Mouse (Mus musculus) bone marrow macrophage, adult 2 months (primary cell): ENCODE measurements around the gene Muc20. TPM values are rescaled to one million over a fixed set of nuclear protein-coding genes. Genes with fewer than 3 reads are reported as not detected.

ENCODE experiments used
- H3K27ac ChIP-seq: 2 replicates; pipeline ENCODE4 v1.5.1; 2012; ENCODE audit warnings: low read depth, low read length; ENCODE audit not compliant: insufficient read depth
- H3K4me1 ChIP-seq: 2 replicates; pipeline ENCODE4 v1.6.1; 2012; ENCODE audit warnings: low read length; ENCODE audit not compliant: control insufficient read depth, insufficient read depth
- H3K4me3 ChIP-seq: 2 replicates; pipeline ENCODE4 v1.5.1; 2012; ENCODE audit warnings: mild to moderate bottlenecking, low read length, moderate library complexity; ENCODE audit not compliant: insufficient read depth
- CTCF ChIP-seq: IDR thresholded peaks from 2 replicates; pipeline ENCODE4 v1.5.1; 2012; ENCODE audit warnings: low read depth, mild to moderate bottlenecking, low read length, moderate library complexity
- POLR2A ChIP-seq: IDR thresholded peaks from 2 replicates; pipeline ENCODE4 v1.6.1; 2012; ENCODE audit warnings: mild to moderate bottlenecking, low read depth, low read length, borderline replicate concordance
- polyA plus RNA-seq: library from polyadenylated mRNA; stranded (reverse); fragments of >200 nt; gene quantifications from 2 replicates; pipeline ENCODE4 v1.2.4, GENCODE M21; 2012; ENCODE audit not compliant: missing spikeins, insufficient read depth, insufficient read length

Muc20 gene
- polyA plus RNA-seq, 1 experiment: not detected

DNA sequence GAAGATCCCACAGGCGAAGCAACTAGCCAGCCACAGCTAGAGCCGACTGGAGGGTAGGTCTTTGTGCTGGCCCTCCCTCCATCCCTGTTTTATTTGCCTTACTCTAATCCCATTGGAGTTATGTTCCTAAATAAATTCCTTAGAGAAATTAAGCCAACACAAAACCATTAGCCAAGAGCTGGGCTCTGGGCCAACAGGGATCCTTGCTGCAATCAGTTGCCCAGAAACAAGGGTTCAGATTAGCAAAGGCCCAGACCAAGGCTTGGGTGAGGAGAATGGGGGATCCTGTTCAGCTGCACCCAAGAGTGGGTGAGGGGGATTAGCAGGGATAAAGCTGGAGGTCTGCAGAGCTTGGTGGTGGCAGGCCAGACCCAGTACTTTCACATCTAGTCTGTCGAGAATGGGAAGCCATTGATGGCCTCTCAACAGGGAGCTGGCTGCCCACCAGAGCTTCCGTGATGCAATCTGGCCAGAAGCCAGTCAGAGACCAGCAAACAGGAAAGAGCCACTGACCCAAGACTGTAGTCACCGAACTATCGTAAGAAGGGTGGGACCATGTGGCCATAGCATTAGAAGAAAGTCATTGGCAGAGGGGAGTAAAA lies 6.1 kb upstream of the Muc20 start:
- Histone ChIP-seq H3K27ac (no peak overlapping the region), H3K4me1 (peaks cover 22% of the 10 kb centered on the region), H3K4me3 (no peak overlapping the region)
- no peak for TF ChIP-seq CTCF

GRCm38 (mm10) chr16:32796676-32797425 lies 384 bp downstream of the Muc20 start:
- peaks cover 4% of the 10 kb centered on the region; the same call in 1 of the 2 replicates for H3K4me1 ChIP-seq
- H3K27ac ChIP-seq: no peak overlapping the region
- no peak for TF ChIP-seq POLR2A
- TF ChIP-seq CTCF: no peak
- no peak overlapping the region for H3K4me3 ChIP-seq

- H3K4me3 ChIP-seq: no peak overlapping the region
- H3K4me1 ChIP-seq: peaks cover 4% of the 10 kb centered on the region; the same call in 1 of the 2 replicates
- TF ChIP-seq POLR2A (no peak), CTCF (no peak)
- no peak overlapping the region for H3K27ac ChIP-seq
Measured at GRCm38 (mm10) chr16:32795177-32795576, 2.1 kb downstream of the Muc20 start.

GRCm38 (mm10) chr16:32790056-32790455 lies 7.2 kb downstream of the Muc20 start:
- Histone ChIP-seq H3K4me3 (no peak overlapping the region), H3K27ac (no peak overlapping the region), H3K4me1 (no peaks in the 10 kb centered on the region)
- no peak for TF ChIP-seq CTCF
- TF ChIP-seq POLR2A: no peak

GRCm38 (mm10) chr16:32784840-32785239 lies 12.4 kb downstream of the Muc20 start:
- Histone ChIP-seq H3K27ac (no peak overlapping the region), H3K4me1 (no peaks in the 10 kb centered on the region), H3K4me3 (no peak overlapping the region)
- no peak for TF ChIP-seq POLR2A
- TF ChIP-seq CTCF: no peak

DNA sequence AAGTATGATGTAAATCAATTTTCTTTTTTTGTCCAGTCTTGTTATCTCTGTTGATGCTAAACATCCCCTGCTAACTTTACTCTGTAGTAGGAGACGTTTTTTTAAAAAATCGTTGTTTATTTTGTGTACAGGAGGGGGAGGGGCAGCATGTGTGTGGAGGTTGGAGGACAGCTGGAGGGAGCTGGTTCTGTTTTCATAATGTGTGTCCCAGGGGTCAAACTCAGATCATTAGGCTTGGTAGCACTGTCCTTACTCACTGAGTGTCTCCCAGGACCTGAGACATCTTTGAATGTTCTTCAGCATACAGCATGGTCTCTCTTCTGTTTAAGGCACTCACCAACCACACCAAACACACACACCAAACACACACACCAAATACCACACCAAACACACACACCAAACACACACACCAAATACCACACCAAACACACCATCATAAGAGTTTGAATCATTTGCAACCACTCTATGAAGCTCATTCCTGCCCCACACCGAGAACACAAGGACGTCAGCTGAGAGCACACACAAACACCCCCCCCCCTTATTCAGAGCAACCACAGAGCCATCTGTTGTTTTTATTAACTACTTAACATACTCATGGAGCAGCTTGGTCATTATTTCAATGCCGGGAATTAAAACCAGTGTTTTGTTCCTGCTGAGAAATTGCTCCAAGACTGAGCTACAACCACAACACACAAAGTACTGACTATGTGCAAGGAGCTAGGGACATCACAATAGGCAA lies 13.7 kb downstream of the Muc20 start:
- H3K4me1 ChIP-seq: no peaks in the 10 kb centered on the region
- H3K4me3 ChIP-seq: no peak overlapping the region
- no peak overlapping the region for H3K27ac ChIP-seq
- no peak for TF ChIP-seq CTCF
- TF ChIP-seq POLR2A: no peak

- Histone ChIP-seq H3K27ac (no peak overlapping the region), H3K4me1 (no peaks in the 10 kb centered on the region), H3K4me3 (no peak overlapping the region)
- TF ChIP-seq CTCF (no peak), POLR2A (no peak)
Measured at GRCm38 (mm10) chr16:32778956-32779355, 18.3 kb downstream of the Muc20 start.

- H3K4me1 ChIP-seq: no peaks in the 10 kb centered on the region
- H3K4me3 ChIP-seq: no peak overlapping the region
- H3K27ac ChIP-seq: no peak overlapping the region
- no peak for TF ChIP-seq POLR2A
- TF ChIP-seq CTCF: no peak
Measured at GRCm38 (mm10) chr16:32776676-32777075, 20.6 kb downstream of the Muc20 start.

GRCm38 (mm10) chr16:32766904-32767303 lies 30.3 kb downstream of the Muc20 start:
- H3K27ac ChIP-seq: no peak overlapping the region
- H3K4me1 ChIP-seq: no peaks in the 10 kb centered on the region
- TF ChIP-seq CTCF (no peak), POLR2A (no peak)
- H3K4me3 ChIP-seq: no peak overlapping the region

GRCm38 (mm10) chr16:32764961-32765360 lies 32.3 kb downstream of the Muc20 start:
- TF ChIP-seq POLR2A (no peak), CTCF (no peak)
- Histone ChIP-seq H3K4me1 (no peaks in the 10 kb centered on the region), H3K4me3 (no peak overlapping the region), H3K27ac (no peak overlapping the region)
